Mouse (Mus musculus) CD4-positive helper T cell, adult 2 months (primary cell): Measurements from ENCODE around the gene Tmem248.

Experiments used
- DNase-seq: peaks from one replicate; pipeline ENCODE4 v3.0.0-alpha.2; 2012; ENCODE audit warnings: low read depth, missing footprints, low spot score

The Tmem248 gene

DNA sequence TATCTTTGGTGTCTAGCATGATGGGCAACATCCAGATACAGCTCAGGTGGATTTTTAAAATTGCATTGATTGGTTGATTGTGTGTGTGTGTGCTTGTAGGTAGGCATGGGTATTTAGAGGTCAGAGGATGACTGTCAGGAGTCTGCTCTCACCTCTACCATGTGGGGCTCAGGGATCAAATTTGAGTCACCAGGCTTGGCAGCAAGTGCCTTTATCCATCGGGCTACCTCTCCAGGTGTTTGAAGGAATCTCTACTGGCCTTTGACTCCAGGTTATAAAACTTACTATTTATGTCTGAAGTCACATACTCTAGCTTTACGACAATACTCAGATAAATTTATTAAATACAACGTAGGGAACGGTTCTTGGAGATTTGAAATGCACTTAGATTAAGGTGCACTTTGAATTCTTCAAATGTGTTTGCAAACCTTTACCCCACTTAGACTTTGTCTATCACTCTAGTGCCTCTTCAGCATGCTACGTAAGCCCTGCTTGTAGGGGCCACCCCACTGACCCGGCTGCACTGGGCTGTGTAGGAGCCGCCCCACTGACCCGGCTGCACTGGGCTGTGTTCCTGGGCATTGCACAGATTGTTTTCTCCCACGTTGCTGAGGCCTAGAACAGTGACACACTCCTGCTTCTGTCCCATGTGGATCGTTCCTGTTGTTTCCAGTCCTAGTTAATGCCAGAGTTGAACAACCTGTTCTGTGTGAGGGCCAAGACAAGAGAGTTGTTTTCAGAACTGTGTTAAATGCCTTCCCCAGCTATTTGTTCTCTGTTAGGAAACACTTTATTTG lies 16.4 kb upstream of the Tmem248 start:
- DNase-seq: no peak

DNA sequence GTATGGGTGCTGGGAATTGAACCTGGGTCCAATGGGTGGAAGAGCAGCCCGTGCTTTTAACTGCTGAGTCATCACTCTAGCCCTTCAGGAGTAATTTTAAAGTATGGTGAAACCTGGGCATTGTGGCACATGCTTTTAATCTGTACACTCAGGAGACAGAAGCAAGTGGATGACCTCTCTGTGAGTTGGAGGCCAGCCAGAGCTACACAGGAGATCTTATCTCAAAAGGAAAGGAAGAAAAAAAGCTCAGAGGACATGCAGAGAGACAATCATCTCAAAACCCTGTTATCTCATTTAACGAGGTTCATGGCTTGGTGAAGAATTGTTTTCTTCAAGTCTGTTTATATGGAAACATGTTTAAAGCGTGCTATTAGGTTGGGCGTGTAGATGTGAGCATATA lies 12.9 kb upstream of the Tmem248 start:
- DNase-seq: peak; percentile 58

DNA sequence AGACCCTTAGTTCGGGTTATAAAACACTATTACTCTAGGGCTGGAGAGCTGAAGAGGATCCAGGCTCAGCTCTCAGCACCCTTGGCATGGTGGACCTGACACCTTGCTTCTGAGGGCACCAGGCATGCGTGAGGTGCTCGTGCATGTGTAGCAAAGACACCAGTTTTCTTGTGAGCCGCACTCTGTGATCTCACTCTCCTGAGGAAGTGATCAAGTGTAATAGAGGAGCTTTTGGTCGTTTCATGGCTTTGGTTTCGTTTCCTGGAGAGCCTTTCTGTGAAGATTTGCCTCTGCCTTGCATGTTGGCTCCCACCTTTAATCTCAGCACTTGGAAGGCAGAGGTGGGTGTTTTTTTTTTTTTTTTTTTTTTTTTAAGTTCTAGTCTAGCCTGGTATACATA lies 12.3 kb upstream of the Tmem248 start:
- peak; percentile 74 for DNase-seq

DNA sequence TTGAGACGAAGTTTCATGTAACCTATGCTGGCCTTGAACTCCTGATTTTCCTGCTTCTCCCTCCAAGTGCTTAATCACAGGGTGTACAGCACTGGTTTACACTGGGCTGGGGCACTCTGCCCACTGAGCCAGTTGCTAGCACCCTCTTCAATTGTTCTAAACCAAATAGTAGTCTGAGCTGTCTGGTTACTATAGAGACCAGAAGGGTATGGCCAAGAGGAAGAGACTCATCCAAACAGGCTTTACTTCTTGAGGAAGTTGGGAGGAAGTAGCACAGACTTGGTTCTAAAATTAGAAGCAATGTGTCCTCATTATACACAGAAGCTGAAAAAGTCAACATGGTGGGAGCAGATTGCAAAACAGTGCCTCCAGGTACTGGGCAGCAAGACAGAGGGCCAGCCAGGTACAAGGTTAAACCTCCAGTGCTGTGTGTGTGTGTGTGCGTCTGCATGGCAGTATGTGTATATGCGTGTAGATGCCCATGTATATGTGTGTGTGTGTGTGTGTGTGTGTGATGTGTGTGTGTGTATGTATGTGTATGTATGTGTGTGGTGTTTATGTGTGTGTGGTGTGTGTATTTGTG lies 11.3 kb upstream of the Tmem248 start:
- DNase-seq: no peak

DNA sequence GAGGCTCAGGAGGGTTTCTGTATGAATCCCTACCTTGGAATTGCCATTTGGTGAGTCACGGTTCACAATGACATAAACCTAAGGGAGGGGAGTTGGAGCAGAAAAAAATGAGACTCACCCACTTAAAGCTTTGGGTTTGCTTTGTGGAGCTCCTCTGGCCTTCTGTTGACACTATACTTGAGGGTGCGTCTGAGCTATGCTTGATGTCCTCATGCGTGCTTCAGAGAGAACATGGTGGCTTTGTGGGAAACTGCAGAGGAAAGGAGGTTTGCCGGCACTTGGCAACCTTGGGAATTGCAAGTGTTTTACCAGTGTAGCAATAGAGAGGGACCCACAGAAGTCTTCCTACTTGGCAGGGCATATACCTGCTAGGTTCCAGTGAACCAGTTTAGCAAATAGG lies 9.6 kb upstream of the Tmem248 start:
- DNase-seq: no peak

DNA sequence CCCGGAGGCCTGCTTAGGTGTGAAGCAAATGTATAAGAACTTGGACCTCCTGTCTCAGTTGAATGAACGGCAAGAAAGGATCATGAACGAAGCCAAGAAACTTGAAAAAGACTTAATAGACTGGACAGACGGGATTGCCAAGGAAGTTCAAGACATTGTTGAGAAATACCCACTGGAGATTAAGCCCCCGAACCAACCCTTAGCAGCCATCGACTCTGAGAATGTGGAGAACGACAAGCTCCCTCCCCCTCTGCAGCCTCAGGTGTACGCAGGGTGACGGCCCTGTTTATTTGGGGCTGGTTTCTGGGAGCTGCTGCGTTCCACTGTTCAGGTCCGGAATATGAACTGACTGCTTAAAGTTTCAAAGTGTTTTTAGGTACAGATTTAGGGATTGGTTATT lies 3.9 kb upstream of the Tmem248 start:
- DNase-seq: no peak

DNA sequence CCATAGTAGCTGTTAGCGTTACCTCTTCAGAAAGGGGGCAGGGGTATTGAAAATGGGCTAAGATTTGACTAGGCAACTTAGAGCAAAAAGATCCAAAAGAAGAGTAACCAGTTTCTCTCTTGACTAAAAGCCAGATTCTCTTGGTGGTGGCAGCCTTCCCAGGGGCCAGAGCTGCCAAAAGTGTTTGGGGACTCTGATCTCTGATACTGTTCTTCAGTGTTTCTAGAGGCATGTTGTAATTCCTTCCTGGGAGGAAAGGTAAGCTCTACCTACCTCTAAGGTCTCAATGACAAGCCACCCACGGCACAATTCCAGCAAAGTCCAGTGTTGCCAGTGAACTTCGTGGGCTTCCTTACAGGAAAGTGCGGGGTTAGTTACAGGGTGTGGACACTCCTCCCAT lies 525 bp downstream of the Tmem248 start:
- no peak for DNase-seq

DNA sequence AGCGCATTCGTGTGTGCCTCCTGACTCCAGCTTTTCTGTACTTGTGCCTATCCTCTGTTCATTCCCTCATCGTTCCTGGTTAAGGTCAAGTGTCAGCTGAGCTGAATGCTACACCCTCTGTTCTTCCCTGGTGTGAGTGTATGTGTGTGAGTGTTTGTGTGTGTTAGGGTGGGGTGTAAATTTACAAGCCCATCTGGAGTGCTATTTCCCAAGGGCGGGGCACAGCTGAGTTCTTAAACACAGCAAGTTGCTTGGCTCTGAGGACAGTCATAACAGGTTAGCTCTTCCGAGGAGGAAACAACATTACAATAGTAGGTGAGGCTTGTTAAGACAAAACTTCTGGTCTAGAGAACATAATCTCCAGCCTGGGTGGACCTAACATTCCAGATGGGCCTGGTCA lies 1.5 kb downstream of the Tmem248 start:
- DNase-seq: no peak

DNA sequence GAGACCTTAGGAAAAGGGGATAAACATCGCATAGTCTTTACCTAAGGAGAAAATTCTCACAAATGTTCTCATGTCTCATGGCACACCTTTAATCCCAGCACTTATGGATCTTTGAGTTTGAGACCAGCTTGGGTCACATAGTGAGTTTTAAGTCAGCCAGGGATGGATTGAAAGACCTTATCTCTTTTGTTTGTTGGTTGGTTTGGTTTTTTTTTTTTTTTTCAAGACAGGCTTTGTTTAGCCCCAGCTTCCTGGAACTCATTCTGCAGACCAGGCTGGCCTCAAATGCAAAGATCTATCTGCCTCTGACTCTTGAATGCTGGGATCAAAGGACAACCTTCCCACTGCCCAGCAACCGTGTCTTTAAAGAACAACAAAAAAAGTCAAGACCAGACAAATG lies 4.4 kb downstream of the Tmem248 start:
- no peak for DNase-seq

DNA sequence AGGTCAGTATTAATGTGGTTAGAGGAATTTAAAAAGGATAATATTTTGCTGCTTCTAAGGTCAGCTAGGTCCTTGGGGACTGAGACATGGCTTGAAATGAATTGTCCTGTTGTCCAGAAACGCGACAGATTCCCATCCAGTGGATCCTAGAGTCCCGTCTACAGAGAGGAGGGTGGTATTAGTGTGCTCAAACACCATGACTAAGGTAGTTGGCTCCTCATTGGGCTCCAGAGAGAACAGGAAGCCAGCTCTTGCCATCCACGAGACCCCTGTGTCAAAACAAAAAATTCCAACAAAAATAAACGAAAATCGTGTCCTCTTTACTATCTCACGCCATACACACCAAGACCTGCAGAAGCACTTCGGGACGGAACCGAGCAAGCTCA lies 4.9 kb downstream of the Tmem248 start:
- no peak for DNase-seq

DNA sequence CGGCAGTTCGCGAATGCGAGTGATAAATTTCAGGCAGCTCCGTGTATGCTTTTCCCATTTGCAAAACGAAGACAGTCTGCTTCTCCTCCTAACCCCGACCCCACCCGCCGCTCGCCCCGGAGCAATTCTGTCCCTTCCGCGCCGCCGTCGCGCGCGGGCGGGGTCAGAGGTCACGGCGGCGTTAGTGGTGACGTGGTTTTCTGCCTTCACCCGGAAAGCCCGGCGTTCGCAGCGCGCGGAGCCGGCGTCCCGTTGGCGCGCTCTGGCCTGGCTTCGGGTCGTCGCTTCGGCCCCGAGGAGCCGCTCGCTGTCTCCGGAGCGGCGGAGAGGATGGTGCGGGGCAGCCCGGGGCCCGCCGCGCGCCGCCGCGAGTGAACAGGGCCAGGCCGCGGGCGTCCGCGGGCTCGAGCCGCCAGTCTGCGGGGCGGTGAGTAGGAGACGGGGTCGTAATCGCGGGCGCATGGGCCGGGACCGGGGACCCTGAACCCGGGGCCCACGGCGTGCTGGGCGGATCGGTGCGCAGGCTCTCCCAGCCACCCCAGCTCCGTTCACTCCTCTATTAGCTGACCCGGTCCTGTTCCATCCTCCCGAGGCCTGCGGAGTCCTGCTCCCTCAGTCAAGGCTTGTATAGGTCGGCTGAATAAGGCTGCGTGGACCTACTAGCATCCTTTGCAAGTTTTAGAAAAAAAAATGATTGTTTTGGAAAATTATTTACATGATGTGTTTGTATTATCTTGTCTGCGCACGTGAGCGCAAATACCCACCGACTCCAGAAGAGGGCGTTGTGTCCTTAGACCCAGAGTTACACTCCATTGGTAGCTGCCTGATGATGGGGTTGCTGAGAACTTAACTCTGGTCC lies 5.5 kb downstream of the Tmem248 start:
- DNase-seq: peak; percentile 93

DNA sequence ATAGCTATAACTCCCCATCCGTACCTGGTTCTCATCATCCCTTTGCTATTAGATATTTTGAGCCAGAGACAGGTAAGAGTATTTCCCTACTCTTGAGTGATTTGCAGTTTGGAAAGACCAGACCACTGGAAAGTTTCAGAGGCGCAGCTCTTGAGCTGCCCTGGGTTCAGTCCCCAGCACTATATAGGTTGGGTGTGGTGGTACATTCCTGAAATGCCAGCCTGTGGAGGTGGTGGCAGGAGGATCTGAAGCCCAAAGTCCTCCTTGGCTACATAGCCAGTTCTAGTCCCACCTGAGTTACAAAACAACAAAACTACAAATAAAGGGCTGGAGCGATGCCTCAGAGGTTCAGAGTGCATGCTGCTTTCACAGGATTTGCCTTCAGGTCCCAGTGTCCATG lies 9.9 kb downstream of the Tmem248 start:
- no peak for DNase-seq

DNA sequence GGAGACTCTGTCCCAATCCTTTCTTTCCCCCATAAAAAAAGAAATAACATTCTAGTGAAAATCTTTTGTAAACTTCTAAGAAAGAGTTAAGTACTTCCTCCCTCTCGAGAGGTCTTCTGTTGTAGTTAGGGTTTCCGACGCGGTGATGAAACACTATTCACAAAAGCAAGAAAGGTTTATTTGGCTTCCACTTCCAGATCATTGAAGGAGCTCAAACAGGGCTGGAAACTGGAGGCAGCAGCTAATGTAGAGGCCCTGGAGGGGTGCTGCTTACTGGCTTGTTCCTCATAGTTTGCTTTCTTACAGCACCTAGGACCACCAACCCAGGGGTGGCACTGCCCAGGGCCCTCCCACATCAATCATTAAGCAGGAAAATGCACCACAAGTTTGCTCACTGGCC lies 11.2 kb downstream of the Tmem248 start:
- no peak for DNase-seq

DNA sequence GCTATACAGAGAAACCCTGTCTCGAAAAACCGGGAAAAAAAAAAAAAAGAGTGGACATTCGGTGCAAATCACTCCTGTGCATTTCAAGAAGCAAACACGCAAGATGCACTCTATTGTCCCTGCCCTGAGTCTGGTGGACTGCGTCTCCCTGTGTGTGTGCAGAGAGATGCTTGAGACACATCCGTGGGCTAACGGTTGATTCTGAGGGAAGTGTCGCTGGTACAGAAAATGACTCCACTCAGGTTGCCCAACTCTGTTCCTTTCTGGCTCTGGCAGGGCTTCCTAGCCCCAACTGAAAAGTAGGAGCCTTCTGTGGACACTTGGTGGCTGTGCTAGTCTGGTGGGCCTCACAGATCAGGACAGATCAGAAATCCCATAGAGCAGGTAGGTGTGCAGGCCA lies 19.4 kb downstream of the Tmem248 start:
- no peak for DNase-seq

DNA sequence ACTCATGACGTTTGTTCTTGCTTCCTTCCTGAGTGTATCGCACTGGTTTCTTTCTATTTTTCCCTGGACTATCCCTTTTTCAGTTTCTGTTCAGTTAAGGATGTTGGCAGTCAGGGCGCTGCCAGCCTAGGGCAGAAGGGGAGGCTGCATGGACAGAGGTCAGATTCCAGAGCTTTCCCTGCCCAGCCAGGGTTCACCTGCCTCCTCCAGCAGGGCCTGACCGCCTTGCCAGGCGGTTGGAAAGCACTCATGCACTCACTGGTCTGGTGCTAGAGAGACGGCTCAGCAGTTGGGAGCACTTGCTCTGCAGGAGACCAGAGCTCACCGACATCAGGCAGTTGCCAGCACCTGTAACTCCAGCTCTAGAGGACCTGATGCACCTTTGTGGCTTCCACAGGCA lies 22.4 kb downstream of the Tmem248 start:
- DNase-seq: no peak

DNA sequence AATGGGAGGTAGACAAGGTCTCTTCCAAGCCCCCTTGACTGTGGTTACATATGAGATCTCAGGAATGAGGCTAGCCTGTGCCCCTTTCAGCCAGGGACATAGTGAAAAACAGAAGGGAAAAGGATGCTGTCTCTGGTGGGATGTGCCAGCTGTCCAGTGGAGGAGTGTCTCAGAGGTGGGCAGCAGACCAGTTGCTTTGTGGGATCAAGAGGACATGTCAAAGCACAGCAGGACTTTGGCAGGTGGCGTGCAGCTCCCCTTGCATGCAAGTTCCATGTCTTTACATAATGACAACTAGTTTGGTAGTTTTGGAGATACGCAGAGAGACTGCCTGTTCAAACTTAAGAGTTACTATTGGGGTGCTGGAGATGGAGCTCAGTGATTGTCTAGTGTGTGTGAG lies 23.0 kb downstream of the Tmem248 start:
- no peak for DNase-seq

DNA sequence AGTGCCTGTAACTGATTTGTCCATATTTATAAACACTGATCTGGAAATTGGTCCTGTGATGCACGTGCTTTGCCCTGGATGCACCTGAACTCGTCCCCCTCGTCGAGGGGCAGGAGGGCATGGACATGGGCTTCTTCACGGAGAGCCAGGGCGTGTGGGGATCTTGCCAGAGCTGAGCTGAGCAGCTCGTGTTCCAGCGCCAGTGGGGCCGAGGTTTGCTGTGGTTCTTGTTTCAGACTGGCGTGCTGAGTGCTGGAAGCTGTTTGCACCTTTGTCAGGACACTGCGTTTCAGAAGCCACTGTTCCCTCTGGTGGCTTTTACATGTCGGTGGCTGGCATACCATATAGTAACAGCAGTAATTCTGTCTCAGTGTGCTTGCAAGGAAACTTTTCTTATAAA lies 24.5 kb downstream of the Tmem248 start:
- no peak for DNase-seq

DNA sequence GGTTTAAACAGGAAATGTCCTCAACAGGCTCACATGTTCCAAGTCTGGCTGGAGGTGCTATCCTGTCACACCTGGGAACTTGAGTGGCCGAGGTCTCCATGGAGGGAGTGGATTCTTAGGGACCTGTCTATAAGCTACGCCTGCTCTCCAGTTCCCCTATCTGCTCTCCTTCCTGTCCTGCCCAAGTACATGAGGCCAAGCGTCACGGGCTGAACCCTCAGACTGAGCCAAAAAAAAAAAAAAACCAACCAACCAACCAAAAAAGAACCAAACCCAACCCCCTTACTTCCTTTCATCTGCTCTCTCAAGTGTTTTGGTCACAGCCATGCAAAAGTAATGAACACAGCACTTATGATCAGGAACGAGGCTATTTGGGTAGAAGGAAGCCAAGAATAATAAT lies 30.9 kb downstream of the Tmem248 start:
- no peak for DNase-seq

DNA sequence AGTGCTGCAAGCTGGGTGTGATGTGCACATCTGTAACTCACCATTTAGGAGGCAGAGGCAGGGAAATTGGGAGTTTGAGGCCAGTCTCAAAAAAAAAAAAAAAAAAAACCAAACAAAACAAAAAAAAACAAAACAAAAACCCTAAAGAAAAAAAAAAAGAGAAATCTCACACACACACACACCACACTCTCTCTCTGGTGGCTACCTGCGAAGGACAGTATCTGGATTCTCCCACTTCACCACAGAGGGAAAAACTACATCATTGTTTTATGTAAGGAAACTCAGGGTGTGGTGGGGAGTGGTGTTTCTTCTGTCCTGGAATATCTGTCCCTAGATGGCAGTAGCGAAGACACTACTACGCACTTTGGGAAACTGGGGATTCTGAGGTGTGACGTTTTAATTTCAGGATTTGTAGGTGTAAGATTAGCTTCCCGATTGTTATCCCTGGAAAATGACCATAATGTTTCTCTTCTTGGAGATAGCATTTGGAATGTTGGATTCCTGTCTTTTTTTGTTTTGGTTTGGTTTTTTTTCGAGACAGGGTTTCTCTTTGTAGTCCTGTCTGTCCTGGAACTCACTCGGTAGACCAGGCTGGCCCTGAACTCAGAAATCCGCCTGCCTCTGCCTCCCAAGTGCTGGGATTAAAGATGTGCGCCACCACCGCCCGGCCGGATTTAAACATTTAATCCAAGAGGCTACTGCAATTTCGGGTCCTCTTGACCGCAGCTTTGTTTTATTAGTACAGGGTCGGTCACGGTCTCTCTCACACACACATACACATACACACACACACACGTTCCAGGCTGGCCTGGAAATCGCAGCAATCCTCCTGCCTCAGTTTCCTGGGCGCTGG lies 37.5 kb downstream of the Tmem248 start:
- DNase-seq: peak; percentile 37

DNA sequence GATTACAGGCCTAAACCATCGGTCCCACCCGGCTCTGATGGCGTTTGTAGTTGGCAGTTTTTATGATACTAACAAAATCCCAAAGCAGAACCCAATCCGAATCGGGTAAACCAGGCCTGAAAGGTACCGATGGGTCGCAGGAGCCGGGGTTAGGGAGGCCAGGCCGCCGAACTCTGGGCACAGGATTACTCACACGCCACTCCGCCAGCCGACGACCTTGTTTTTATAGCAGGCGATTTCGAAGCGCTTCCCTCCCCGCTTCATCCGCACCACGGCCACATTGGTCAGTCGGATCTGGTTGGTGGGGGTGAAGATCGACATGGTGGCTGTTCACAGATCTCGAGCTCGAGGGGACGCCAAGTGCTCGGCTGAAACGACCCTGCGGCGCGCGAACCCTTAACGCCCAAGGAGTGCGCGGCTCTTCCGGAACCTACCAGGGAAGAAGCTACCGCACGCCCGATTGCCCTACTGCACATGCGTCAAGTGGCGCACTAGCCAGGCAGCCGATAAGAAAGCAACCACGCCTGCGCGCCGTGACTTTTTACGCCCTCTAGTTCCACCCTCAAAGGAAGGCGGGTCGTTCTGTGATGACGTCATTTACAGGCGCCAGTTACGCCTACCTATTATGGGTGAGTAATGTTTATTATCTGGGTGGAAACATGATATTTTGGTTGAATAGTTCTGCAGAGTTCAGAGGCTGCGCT lies 38.3 kb downstream of the Tmem248 start, which contains the start of the genes Sbds and Tyw1:
Gene Sbds, minus strand, starts transcription at position 514 of the 704 bp plus-strand sequence.
Gene Tyw1, plus strand, starts transcription at position 603 of the 704 bp plus-strand sequence.
- peak; percentile 99 for DNase-seq
